Mouse (Mus musculus) thymus, postnatal 14 days (tissue): ENCODE measurements at regions not wholly inside any gene's neighbourhood (a gene's known extent, or its start where the extent isn't known, plus 50 kb on each side); places are given as distances from the start of the nearest gene placed in this dataset.
"Not testable (repeated sequence)": the region's sequence is repeated elsewhere in the genome, so short reads cannot be mapped to it uniquely, and the experiment has no call there.

Source experiments
- DNase-seq: peaks from one replicate; pipeline ENCODE4 v3.0.0; 2021

DNA sequence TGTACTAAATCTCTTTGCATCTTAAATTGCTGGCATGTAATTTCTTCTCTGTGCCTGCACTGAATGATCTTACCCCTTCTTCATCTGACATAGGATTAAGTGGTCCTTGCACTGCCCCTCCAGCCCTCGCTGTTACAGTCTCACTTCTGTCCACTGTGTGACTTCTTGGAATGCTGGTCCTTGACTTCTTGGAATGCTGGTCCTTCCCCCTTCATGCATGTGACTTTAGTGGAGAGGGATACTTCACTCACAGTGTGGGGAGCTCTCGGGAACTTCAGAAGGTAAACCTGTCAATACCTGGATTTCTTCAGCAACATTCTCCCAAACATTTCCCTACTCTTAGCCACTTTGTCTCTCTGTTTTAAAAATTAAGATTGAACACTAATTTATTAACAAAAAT, 91.0 kb upstream of the Cdk6 start:
- DNase-seq = no peak

DNA sequence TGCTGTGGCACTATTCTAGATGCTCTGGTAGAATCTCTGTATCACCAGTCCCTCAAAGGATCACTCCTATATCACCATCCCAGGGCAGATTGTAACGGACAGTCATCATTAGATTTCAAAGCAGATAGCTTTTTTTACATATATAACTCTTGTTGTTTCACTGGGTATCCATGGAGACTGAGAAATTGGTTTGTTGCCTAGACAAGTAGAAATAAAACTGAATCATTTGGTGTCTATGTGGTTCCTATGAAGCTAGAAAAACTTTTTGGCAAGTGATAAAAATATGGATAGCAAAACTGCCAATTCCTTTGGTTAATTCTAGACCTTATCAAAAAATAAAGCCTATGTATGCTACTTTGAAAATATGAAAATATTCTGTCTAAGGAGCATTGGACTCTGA, 81.0 kb upstream of the Cdk6 start:
- no peak for DNase-seq

DNA sequence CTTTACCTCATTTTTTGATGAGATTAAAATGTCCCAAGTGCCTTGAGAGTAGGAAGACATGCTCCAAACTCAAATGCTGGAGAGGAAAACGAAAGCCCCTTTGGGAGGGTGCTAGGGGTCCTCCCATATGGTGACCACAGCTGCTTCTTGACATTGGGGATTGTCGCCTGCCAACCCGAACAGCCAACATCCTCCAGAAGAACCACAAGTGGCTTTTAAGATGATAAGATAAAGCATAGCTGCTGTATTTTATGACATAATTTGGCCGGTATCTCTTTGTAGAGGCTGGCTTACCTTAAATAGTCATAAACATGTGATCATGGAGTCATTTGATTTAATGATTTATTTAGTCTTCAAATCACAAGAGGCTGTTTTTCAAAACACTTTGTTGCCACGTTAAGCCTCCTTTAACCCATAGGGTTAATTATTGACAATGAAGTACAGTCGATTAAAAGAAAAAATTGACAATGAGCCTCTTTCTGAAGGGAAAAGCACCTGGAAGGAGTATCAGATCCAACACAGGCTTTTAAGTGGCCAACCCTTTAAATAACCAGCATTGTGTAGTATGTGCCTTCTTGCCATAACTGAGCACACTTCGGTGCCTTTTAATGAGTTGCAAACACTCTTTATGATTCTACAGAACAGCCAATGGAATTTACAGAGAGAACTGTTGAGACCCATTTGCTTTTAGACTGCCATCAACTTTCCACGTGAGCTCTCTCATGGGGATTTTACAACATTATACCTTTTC, 76.1 kb upstream of the Cdk6 start:
- DNase-seq = not testable (repeated sequence)

DNA sequence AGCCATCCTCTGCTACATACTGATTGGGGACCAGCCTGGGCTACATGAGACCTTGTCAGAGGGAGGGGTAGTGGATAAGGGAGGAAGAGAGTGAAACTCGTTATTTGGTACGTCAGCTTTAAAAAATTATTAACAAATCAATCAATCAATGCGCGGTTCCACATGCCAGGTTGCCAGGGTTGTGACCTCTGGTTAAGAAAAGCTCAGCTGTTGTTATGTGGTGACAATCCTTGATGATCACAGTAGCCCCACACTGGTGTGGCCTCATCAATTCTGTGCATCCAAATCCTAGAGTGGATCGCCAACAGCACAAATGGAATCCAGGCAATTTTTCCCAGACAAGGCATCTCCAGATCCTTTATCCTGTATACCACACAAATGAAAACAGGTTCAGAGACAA, 74.3 kb upstream of the Cdk6 start:
- DNase-seq = no peak

DNA sequence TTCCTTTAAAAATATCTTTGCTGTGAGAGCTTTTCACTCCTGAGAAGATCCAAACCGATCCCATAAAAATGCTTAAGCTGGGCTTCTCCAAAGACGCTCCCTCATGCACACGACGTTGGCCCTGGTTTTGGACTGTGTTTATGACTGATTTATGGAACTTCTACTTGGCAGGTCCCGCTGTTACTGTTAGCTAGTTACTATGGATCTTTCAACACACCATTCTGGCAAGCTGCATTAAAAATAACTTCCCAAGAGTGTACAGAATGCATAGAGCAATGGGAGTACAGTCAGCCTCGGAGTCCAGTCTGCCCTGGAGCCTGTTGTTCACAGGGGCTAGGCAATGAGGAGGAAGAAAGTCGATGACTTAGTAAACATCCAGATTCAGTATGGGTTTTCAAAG, 71.5 kb upstream of the Cdk6 start:
- DNase-seq = no peak

DNA sequence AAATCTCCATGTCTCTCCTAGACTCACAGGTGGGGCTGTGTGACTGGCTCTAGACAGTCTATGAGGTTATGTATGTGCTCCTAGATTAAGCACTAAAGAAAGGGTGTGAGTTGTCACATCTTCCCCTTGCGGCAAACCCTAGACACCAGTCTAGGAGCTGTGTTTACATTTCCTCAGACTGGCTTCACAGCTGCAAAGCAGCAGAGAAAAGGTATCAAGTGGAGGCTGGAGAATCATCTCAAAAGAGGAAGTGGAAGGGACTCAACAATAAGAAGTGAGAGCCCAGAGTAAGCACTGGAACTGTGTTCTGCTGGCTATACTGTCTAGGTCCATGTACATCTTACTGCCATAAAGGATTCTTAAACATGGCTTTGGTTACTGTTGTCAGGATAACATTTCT, 68.1 kb upstream of the Cdk6 start:
- DNase-seq = not testable (repeated sequence)

DNA sequence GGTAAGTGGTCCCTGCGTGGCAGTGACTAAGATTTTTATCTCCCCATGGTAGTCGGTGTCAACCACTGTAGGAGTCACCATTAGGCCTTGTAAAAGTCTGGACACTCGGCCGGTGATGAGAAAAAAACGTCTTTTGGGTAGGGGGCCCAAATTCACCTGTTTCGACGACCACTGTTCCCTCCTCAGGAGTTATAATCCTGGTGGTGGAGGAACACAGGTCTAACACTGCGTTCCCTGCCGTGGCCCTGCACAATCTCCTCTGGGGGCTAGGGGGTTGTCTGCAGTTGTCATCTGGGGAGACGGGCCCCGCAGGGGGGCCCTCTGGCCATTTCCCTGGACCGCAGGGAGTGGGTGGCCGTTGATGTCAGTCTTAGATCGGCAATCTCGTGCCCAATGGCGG, 64.0 kb upstream of the Cdk6 start:
- not testable (repeated sequence) for DNase-seq

DNA sequence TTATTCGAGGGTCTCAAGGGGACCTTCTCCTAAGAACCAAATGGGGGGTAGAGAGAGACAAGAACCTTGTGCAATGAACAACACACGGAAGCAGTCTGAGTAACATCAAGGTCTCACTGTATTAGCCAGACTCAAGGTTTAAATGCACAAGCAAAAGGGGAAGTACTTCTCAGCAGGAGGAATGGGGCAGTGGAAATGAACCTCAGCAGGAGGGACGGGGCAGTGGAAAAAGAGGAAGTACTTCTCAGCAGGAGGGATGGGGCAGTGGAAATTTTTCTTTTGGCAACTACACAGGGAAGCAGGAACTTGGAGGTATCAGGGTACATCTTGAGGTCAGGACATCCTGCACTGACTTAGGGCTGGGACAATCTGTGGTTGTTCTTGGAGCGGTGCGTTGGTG, 62.3 kb upstream of the Cdk6 start:
- not testable (repeated sequence) for DNase-seq

DNA sequence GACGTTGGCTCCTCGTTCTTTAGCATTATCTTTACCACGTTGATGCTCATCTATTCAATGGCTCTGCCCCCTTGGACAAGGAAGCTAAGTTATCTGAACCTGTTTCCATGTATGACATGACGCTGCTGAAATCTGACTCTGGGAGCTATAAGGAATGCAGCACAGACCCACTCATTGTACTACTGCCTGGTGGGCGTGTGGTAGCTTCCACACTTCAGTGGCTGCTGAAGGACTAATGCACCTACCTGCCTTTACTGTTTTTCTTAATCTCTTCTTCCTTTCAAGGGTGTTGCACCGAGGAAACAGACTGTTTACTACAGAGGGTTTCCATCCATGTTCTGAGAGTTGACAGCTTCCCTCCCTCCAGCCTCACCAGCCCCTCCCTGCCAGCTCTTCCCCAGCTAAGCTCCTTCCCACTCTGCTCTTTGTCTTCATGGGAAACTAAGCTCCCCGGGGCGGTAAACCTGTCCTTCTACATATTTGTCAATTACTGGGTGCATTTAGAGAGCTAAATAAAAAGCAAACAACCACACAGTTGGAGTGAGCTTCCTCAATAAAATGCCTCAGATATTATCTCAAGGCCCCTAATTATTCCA, 59.3 kb upstream of the Cdk6 start:
- DNase-seq = not testable (repeated sequence)

DNA sequence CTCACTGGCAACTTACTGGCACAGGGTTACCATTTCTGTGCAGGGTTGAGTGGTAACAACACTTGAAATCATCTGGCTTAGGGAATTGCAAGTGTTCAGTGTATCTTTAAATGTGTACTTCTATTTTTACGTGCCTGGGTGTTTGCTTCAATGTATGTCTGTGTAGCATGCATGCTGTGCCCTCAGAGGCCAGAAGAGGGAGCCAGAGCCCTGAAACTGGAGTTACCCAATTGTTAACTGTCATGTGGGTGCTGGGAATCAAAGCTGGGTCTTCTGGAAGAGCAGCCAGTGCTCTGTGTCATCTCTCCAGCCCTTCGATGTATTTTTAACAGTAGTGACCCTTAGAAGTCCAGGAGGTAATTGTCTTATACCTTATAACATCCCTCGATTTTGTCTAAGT, 58.2 kb upstream of the Cdk6 start:
- DNase-seq = no peak

DNA sequence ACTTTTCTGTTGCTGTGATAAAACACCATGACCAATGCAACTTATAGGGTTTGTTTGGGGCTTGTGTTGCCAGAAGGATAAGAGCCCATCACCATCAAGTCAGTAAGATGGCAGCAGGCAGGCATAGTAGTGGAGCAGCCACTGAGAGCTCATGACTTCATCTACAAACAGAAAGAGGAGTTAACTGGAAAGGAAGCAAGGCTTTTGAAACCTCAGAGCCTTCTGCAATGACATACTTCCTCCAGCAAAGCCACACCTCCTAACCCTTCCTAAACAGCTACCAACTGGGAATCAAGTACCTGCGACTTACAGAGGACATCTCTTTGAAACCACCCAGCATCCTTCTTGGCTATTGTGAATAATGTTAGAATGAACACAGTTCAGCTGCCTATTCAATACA, 57.0 kb upstream of the Cdk6 start:
- not testable (repeated sequence) for DNase-seq

DNA sequence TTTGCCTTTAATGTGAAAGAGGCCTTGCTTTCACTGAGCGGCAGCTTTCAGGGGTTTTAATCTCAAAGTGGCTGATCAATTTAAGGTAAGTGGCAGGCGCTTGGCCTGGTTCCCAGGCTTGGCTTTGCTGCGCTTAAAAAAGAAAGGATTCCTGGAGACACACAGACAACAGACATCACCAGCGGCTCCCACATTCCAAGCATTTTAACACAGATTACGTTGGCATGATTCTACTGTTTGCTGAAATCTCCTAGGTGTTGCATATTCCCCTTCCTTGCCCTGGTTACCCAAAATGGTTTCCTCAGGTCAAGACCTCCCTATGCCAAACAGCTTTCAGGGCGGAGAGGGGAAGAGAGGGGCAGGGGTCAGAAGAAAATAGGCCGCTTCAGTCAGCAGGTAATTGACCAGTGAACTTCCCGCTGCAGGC, 51.3 kb upstream of the Cdk6 start:
- not testable (repeated sequence) for DNase-seq
